Mouse (Mus musculus) intestine, postnatal 0 days (tissue): ENCODE results near the gene Fbrsl1. TPM values are rescaled to one million over a fixed set of nuclear protein-coding genes. Genes with fewer than 3 reads are reported as not detected.
"Not testable (repeated sequence)": the region's sequence is repeated elsewhere in the genome, so short reads cannot be mapped to it uniquely, and the experiment has no call there.

ENCODE experiments used
- ATAC-seq: fragments of 200-750 bp; cut with Nextera tagmentation; 2 replicates; pipeline ENCODE4 v1.8.0; 2017; ENCODE audit warnings: mild to moderate bottlenecking, moderate TSS enrichment, moderate library complexity
- H3K27ac ChIP-seq: fragments of 300-500 bp; sonication (generic); 2 replicates; pipeline ENCODE4 v1.5.1; 2014; ENCODE audit warnings: mild to moderate bottlenecking, low read depth, low read length, moderate library complexity
- H3K27me3 ChIP-seq: fragments of 300-500 bp; sonication (generic); replicated peaks from 2 replicates; pipeline ENCODE4 v1.6.1; 2014; ENCODE audit warnings: low read length, mixed read lengths; ENCODE audit not compliant: control insufficient read depth, insufficient read depth
- H3K36me3 ChIP-seq: fragments of 300-500 bp; sonication (generic); 2 replicates; pipeline ENCODE4 v1.6.1; 2014; ENCODE audit warnings: mild to moderate bottlenecking, moderate library complexity; ENCODE audit not compliant: control insufficient read depth, insufficient read depth
- H3K4me1 ChIP-seq: fragments of 300-500 bp; sonication (generic); replicated peaks from 2 replicates; pipeline ENCODE4 v1.6.1; 2014; ENCODE audit warnings: antibody characterized with exemption, low read length, mixed read lengths; ENCODE audit not compliant: control insufficient read depth, insufficient read depth
- H3K4me2 ChIP-seq: fragments of 300-500 bp; sonication (generic); replicated peaks from 2 replicates; pipeline ENCODE4 v1.6.1; 2014; ENCODE audit warnings: low read depth, mild to moderate bottlenecking, moderate library complexity
- H3K4me3 ChIP-seq: fragments of 300-500 bp; sonication (generic); 2 replicates; pipeline ENCODE4 v1.5.1; 2014; ENCODE audit warnings: low read depth, low read length
- H3K9ac ChIP-seq: fragments of 300-500 bp; sonication (generic); 2 replicates; pipeline ENCODE4 v1.6.1; 2014; ENCODE audit warnings: mild to moderate bottlenecking, low read depth, low read length
- H3K9me3 ChIP-seq: fragments of 300-500 bp; sonication (generic); 2 replicates; pipeline ENCODE4 v1.6.1; 2016; ENCODE audit warnings: mixed run types; ENCODE audit not compliant: control insufficient read depth
- CTCF ChIP-seq: sonication (generic); IDR thresholded peaks from 2 replicates; pipeline ENCODE4 v1.5.1; 2016; ENCODE audit warnings: low read depth, mild to moderate bottlenecking, control low read depth, antibody characterized with exemption, moderate library complexity
- WGBS: fragments of 180-500 bp; shearing (Covaris S2); extraction: QIAGEN DNeasy Blood & Tissue Kit; methylation state at CpG from one replicate; pipeline ENCODE4 v1.1.7; 2014; 5-methylcytosine and 5-hydroxymethylcytosine counted together
- polyA plus RNA-seq: library from polyadenylated mRNA; unstranded; fragments of >200 nt; fragmentation: Nextera tagmentation; extraction: Ambion mirVana; gene quantifications from 2 replicates; pipeline ENCODE4 v1.2.1, GENCODE M21; 2015

Gene Fbrsl1
- polyA plus RNA-seq, 1 experiment from 2014 or later: 8.2 TPM

- Histone ChIP-seq H3K36me3 (no peaks in the 10 kb centered on the region), H3K4me3 (no peak overlapping the region), H3K9ac (no peak overlapping the region), H3K27me3 (no peaks in the 10 kb centered on the region), H3K9me3 (no peaks in the 10 kb centered on the region), H3K4me1 (peaks cover 10% of the 10 kb centered on the region; the same call in 1 of the 2 replicates), H3K4me2 (no peak overlapping the region), H3K27ac (no peak overlapping the region)
- 77% methylated on average over 2 of the region's 2 CpGs for WGBS
- TF ChIP-seq CTCF: no peak
- no peak for ATAC-seq
Measured at GRCm38 (mm10) chr5:110444509-110444908, 3.8 kb downstream of the Fbrsl1 start.

DNA sequence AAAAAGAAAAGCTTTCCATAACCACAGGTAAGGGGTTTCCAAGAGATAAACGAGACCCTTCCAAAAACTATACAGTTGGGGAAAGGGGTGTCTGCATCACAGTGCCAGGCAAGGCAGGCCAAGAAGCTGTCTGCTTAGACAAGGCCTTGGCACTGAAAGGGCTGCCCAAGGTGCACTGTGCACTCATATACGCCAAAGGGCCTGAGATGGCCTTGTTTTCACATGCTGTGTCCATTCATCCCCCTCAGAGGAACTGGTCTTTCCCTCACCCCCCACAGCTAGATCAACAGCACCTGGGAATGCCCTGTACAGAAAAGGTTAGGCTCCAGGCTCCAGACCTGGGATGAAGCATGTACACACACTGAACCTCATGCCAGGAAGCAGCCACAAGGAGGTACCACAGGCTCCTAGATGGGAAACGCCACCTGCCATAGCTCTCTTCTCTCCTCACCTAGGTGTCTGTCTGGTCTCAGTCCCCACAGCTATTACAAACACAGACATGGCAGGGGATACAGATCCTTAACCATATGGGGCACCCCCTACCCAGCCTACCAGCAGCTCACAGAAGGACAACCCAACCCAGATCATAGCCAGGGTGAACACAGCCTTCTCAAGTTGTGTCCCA, 5.2 kb downstream of the Fbrsl1 start:
- peaks cover 10% of the 10 kb centered on the region; the same call in 1 of the 2 replicates for H3K4me1 ChIP-seq
- ATAC-seq: no peak
- H3K36me3 ChIP-seq: no peaks in the 10 kb centered on the region
- no peak overlapping the region for H3K9ac ChIP-seq
- no peak overlapping the region for H3K27ac ChIP-seq
- H3K27me3 ChIP-seq: no peaks in the 10 kb centered on the region
- H3K4me3 ChIP-seq: no peak overlapping the region
- H3K4me2 ChIP-seq: no peak overlapping the region
- H3K9me3 ChIP-seq: no peaks in the 10 kb centered on the region
- TF ChIP-seq CTCF: no peak
- 90% methylated on average over 3 of the region's 3 CpGs for WGBS

DNA sequence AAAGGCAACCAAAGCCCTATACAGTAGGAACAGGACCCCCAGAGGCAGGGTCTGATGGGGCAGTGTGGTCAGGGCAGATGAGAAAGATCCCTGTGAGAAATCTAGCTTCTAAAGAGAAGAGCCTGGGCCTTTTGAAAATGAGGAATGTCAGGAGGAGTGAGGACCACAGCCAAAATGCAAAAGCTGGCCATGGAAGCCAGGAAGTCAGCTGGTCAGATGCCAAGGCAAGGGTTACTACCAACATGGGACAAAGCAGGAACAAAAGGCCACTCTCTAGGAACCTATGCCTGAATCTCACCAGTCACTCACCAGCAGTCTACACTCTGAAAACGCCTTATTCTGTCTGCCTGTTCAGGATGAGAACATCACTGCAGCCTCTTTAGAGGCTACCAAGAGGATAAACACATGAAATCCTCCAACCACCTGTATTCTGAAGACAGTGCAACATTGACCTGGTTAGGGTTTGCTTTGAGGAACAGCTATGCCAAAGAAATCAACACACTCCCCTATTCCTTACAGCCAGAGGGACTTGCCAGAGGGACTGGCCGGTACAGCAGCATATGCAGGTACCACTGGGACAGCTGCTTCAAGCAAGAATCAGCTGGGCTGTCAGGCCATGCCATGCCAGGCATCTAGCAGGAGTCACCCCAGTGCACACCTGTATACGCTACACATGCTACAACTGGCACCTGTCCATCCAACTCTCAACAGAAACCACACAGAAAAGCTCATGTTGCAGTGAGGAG, 8.6 kb downstream of the Fbrsl1 start:
- Histone ChIP-seq H3K4me2 (no peak overlapping the region), H3K27me3 (no peaks in the 10 kb centered on the region), H3K9ac (no peak overlapping the region), H3K9me3 (no peaks in the 10 kb centered on the region), H3K36me3 (no peaks in the 10 kb centered on the region), H3K27ac (no peak overlapping the region), H3K4me1 (no peaks in the 10 kb centered on the region), H3K4me3 (no peak overlapping the region)
- TF ChIP-seq CTCF: no peak
- no peak for ATAC-seq
- 76% methylated on average over 3 of the region's 3 CpGs for WGBS

GRCm38 (mm10) chr5:110438591-110438990, 9.7 kb downstream of the Fbrsl1 start:
- Histone ChIP-seq H3K27ac (no peak overlapping the region), H3K9ac (no peak overlapping the region), H3K9me3 (no peaks in the 10 kb centered on the region), H3K36me3 (no peaks in the 10 kb centered on the region), H3K4me2 (no peak overlapping the region), H3K27me3 (no peaks in the 10 kb centered on the region), H3K4me3 (no peak overlapping the region), H3K4me1 (no peaks in the 10 kb centered on the region)
- TF ChIP-seq CTCF: no peak
- 72% methylated on average over 3 of the region's 3 CpGs for WGBS
- no peak for ATAC-seq

DNA sequence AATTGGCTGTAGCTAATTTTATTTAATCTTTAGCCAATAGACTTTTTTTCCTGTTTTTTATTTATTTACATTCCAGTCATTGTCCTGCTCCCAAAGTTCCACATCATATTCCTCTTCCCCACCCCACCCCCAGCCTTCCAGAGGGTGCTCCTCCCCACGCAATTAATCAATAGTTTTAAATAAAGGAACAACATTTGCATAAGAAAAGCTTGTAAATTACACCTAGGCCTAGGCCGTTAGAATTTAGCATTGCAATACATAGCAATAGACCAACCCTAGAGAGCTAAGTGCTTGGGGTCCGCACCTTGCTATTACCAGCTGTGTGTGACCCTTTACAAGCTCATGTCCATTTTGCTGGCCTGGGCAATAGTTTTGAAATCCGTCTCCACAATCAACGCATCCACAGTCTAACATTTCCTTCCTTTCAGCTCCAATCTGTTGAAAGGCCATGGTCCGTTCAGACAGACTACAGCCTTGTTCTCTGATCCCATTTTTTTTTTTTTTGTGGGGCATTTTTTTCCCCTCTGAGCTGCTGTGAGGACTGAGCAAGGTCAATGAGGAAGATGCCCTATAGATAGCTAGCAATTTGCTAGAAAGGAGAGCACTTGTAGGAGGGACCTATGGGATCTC, 10.6 kb downstream of the Fbrsl1 start:
- ATAC-seq: no peak
- 59% methylated on average over 6 of the region's 6 CpGs for WGBS
- TF ChIP-seq CTCF: no peak
- Histone ChIP-seq H3K9me3 (no peaks in the 10 kb centered on the region), H3K27ac (no peak overlapping the region), H3K36me3 (peaks cover 3% of the 10 kb centered on the region; the same call in 1 of the 2 replicates), H3K4me3 (no peak overlapping the region), H3K9ac (no peak overlapping the region), H3K4me1 (no peaks in the 10 kb centered on the region), H3K4me2 (no peak overlapping the region), H3K27me3 (no peaks in the 10 kb centered on the region)

DNA sequence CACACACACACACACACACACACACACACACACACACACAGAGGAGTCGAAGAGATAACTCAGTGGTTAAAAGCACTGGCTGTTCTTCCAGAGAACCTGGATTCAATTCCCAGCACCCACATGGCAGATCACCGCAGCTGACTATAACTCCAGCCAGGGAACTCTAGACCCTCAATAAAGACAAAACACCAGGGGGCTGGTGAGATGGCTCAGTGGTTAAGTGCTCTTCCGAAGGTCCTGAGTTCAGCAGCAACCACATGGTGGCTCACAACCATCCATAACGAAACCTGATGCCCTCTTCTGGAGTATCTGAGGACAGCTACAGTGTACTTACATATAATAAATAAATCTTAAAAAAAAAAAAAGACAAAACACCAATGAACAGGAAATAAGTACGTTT, 12.1 kb downstream of the Fbrsl1 start:
- ATAC-seq, H3K4me2 ChIP-seq, H3K9me3 ChIP-seq, H3K27ac ChIP-seq, H3K9ac ChIP-seq, H3K4me3 ChIP-seq, H3K4me1 ChIP-seq, H3K27me3 ChIP-seq: not testable (repeated sequence)
- 65% methylated on average over 5 of the region's 5 CpGs for WGBS
- H3K36me3 ChIP-seq: peaks cover 19% of the 10 kb centered on the region
